Mouse (Mus musculus) forebrain, embryonic 16.5 days (tissue): ENCODE measurements at regions not wholly inside any gene's neighbourhood (a gene's known extent, or its start where the extent isn't known, plus 50 kb on each side); places are given as distances from the start of the nearest gene placed in this dataset.
"Not testable (repeated sequence)": the region's sequence is repeated elsewhere in the genome, so short reads cannot be mapped to it uniquely, and the experiment has no call there.

Experiments
- ATAC-seq: fragments of 200-750 bp; cut with Nextera tagmentation; 2 replicates; pipeline ENCODE4 v1.8.0; 2017; ENCODE audit warnings: mild to moderate bottlenecking, moderate library complexity
- H3K27ac ChIP-seq: fragments of 300-500 bp; sonication (generic); 2 replicates; pipeline ENCODE4 v1.5.1; 2014; ENCODE audit warnings: low read length, control low read depth
- H3K27me3 ChIP-seq: fragments of 300-500 bp; sonication (generic); replicated peaks from 2 replicates; pipeline ENCODE4 v1.6.1; 2014; ENCODE audit warnings: low read length; ENCODE audit not compliant: control insufficient read depth, insufficient read depth
- H3K36me3 ChIP-seq: fragments of 300-500 bp; sonication (generic); 2 replicates; pipeline ENCODE4 v1.6.1; 2014; ENCODE audit not compliant: control insufficient read depth, insufficient read depth
- H3K4me1 ChIP-seq: fragments of 300-500 bp; sonication (generic); replicated peaks from 2 replicates; pipeline ENCODE4 v1.6.1; 2014; ENCODE audit warnings: low read length; ENCODE audit not compliant: control insufficient read depth, insufficient read depth
- H3K4me2 ChIP-seq: fragments of 300-500 bp; sonication (generic); 2 replicates; pipeline ENCODE4 v1.6.1; 2014; ENCODE audit warnings: mild to moderate bottlenecking, low read length, control low read depth
- H3K4me3 ChIP-seq: fragments of 300-500 bp; sonication (generic); replicated peaks from 2 replicates; pipeline ENCODE4 v1.5.1; 2014; ENCODE audit warnings: mild to moderate bottlenecking, low read length, control low read depth
- H3K9ac ChIP-seq: fragments of 300-500 bp; sonication (generic); replicated peaks from 2 replicates; pipeline ENCODE4 v1.6.1; 2014; ENCODE audit warnings: low read depth, low read length, control low read depth
- H3K9me3 ChIP-seq: fragments of 300-500 bp; sonication (generic); 2 replicates; pipeline ENCODE4 v1.6.1; 2016; ENCODE audit warnings: low read length; ENCODE audit not compliant: control insufficient read depth
- WGBS: fragments of 180-500 bp; shearing (Covaris S2); extraction: QIAGEN DNeasy Blood & Tissue Kit; methylation state at CpG from one replicate; pipeline ENCODE4 v1.1.7; 2014; 5-methylcytosine and 5-hydroxymethylcytosine counted together

GRCm38 (mm10) chr15:96793251-96793650, 93.7 kb upstream of the Slc38a2 start:
- no peak for ATAC-seq
- Histone ChIP-seq H3K27me3 (no peaks in the 10 kb centered on the region), H3K4me1 (peaks cover 4% of the 10 kb centered on the region; the same call in 1 of the 2 replicates), H3K9ac (no peak overlapping the region), H3K4me2 (no peak overlapping the region), H3K36me3 (no peaks in the 10 kb centered on the region), H3K27ac (no peak overlapping the region), H3K9me3 (no peaks in the 10 kb centered on the region), H3K4me3 (no peak overlapping the region)
- 94% methylated on average over 15 of the region's 15 CpGs for WGBS

GRCm38 (mm10) chr15:96791306-96791705, 91.8 kb upstream of the Slc38a2 start:
- H3K36me3 ChIP-seq: no peaks in the 10 kb centered on the region
- no peak overlapping the region for H3K4me3 ChIP-seq
- no peak for ATAC-seq
- H3K27me3 ChIP-seq: no peaks in the 10 kb centered on the region
- no peak overlapping the region for H3K9ac ChIP-seq
- no peaks in the 10 kb centered on the region for H3K9me3 ChIP-seq
- 87% methylated on average over 6 of the region's 6 CpGs for WGBS
- H3K4me2 ChIP-seq: no peak overlapping the region
- H3K27ac ChIP-seq: no peak overlapping the region
- H3K4me1 ChIP-seq: no peaks in the 10 kb centered on the region

GRCm38 (mm10) chr15:96787921-96788320, 88.4 kb upstream of the Slc38a2 start:
- not testable (repeated sequence) for H3K36me3 ChIP-seq
- 87% methylated on average over 2 of the region's 2 CpGs for WGBS

GRCm38 (mm10) chr15:96784578-96784977, 85.0 kb upstream of the Slc38a2 start:
- no peaks in the 10 kb centered on the region for H3K36me3 ChIP-seq
- WGBS: 90% methylated on average over 7 of the region's 7 CpGs

More at GRCm38 (mm10) chr15:96787921-96788320, 88.4 kb upstream of the Slc38a2 start:
- not testable (repeated sequence) for H3K4me1 ChIP-seq, H3K4me3 ChIP-seq, H3K9me3 ChIP-seq, H3K4me2 ChIP-seq, H3K27me3 ChIP-seq, H3K27ac ChIP-seq, H3K9ac ChIP-seq, ATAC-seq

GRCm38 (mm10) chr15:96781560-96781959, 82.0 kb upstream of the Slc38a2 start:
- no peaks in the 10 kb centered on the region for H3K27me3 ChIP-seq
- ATAC-seq: no peak
- H3K4me3 ChIP-seq: no peak overlapping the region
- H3K36me3 ChIP-seq: no peaks in the 10 kb centered on the region
- WGBS: 72% methylated on average over 5 of the region's 5 CpGs
- H3K9ac ChIP-seq: no peak overlapping the region
- no peak overlapping the region for H3K4me2 ChIP-seq
- no peaks in the 10 kb centered on the region for H3K4me1 ChIP-seq
- no peak overlapping the region for H3K27ac ChIP-seq
- H3K9me3 ChIP-seq: no peaks in the 10 kb centered on the region

More at GRCm38 (mm10) chr15:96784578-96784977, 85.0 kb upstream of the Slc38a2 start:
- H3K9ac ChIP-seq: no peak overlapping the region
- no peaks in the 10 kb centered on the region for H3K9me3 ChIP-seq
- no peaks in the 10 kb centered on the region for H3K27me3 ChIP-seq
- H3K27ac ChIP-seq: no peak overlapping the region
- H3K4me2 ChIP-seq: no peak overlapping the region
- no peaks in the 10 kb centered on the region for H3K4me1 ChIP-seq
- no peak overlapping the region for H3K4me3 ChIP-seq
- no peak for ATAC-seq

- Histone ChIP-seq H3K9ac (no peak overlapping the region), H3K36me3 (no peaks in the 10 kb centered on the region), H3K4me3 (no peak overlapping the region), H3K9me3 (no peaks in the 10 kb centered on the region), H3K27ac (no peak overlapping the region), H3K4me1 (no peaks in the 10 kb centered on the region), H3K27me3 (no peaks in the 10 kb centered on the region), H3K4me2 (no peak overlapping the region)
- WGBS: 88% methylated on average over 5 of the region's 5 CpGs
- no peak for ATAC-seq
Observed at GRCm38 (mm10) chr15:96780606-96781005, 81.1 kb upstream of the Slc38a2 start.

GRCm38 (mm10) chr15:96779358-96779757, 79.8 kb upstream of the Slc38a2 start:
- Histone ChIP-seq H3K27ac (no peak overlapping the region), H3K36me3 (no peaks in the 10 kb centered on the region), H3K9ac (no peak overlapping the region), H3K4me3 (no peak overlapping the region), H3K9me3 (no peaks in the 10 kb centered on the region), H3K4me2 (no peak overlapping the region), H3K4me1 (no peaks in the 10 kb centered on the region), H3K27me3 (no peaks in the 10 kb centered on the region)
- WGBS: 88% methylated on average over 7 of the region's 7 CpGs
- ATAC-seq: no peak

GRCm38 (mm10) chr15:96778321-96778926, 78.9 kb upstream of the Slc38a2 start:
- Histone ChIP-seq H3K9me3 (no peaks in the 10 kb centered on the region), H3K4me2 (no peak overlapping the region), H3K4me1 (no peaks in the 10 kb centered on the region), H3K36me3 (no peaks in the 10 kb centered on the region), H3K9ac (no peak overlapping the region), H3K27ac (no peak overlapping the region), H3K4me3 (no peak overlapping the region), H3K27me3 (no peaks in the 10 kb centered on the region)
- ATAC-seq: no peak
- WGBS: 91% methylated on average over 15 of the region's 15 CpGs

- Histone ChIP-seq H3K4me3 (no peak overlapping the region), H3K4me1 (no peaks in the 10 kb centered on the region), H3K9me3 (no peaks in the 10 kb centered on the region), H3K36me3 (no peaks in the 10 kb centered on the region), H3K27me3 (no peaks in the 10 kb centered on the region), H3K9ac (no peak overlapping the region), H3K27ac (no peak overlapping the region), H3K4me2 (no peak overlapping the region)
- whole genome bisulfite sequencing: 75% methylated on average over 9 of the region's 9 CpGs
- no peak for ATAC-seq
Observed at GRCm38 (mm10) chr15:96776476-96777075, 77.0 kb upstream of the Slc38a2 start.
